Mouse (Mus musculus) spleen, postnatal 36 days (tissue): ENCODE measurements around the gene Ago4.
A peak's percentile ranks its signal among the peaks of the same experiment; 100 is the strongest.
"Not testable (repeated sequence)": the region's sequence is repeated elsewhere in the genome, so short reads cannot be mapped to it uniquely, and the experiment has no call there.

Source experiments
- DNase-seq, 2 experiments: peaks; one replicate each; pipeline ENCODE4 v3.0.0; 2022; ENCODE audit warnings: low spot score in 2 of 2, mixed read lengths in 1 of 2

Ago4 gene

DNA sequence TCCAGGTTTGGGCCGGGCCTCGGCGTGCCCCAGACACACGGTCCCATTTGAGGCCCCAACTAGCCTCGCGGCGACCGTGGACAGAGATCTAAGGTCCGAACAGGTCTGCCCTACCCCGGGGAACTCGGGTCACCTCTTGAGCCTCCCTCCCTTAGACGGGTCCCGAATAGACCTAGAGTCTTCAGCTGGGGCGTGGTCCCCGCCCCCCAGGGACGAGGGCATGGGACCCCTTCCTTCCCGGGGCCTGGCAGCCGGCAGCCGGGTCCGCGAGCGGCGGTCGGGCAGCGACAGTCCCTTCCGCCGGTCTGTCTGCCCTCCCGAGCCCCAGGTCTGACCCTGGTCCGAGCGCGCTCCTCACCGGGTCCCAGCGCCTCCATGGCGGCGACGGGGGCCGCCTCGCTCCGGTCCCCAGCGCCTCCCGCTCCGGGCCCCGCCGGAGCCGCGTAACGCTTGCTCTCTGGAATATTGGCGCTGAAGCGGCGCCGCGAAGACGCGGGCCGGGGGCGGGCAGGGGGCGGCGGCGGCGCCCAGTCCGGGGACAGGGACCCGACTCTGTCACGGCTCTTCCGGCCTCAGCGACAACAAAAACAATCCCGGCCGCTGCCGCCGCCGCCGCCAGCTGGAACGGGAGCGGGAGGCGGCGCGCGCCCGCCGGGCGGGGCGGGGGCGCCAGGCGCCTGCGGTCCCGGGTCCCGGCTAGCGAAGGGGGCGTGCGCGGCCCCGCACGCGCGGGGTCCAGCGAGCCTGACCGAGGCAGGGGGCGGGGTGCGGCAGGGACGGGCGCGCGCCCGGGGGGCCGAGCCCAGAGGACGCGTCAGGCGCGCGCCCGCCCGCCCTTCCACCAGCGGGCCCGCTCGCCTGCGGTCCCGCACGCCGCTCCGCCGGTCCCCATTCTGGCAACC, at the start of gene Ago4:
Ago4 (minus strand) TSS at position 646 of the 902 bp plus-strand sequence.
- peak in 1 of 2 experiments; percentile 14 for DNase-seq

DNA sequence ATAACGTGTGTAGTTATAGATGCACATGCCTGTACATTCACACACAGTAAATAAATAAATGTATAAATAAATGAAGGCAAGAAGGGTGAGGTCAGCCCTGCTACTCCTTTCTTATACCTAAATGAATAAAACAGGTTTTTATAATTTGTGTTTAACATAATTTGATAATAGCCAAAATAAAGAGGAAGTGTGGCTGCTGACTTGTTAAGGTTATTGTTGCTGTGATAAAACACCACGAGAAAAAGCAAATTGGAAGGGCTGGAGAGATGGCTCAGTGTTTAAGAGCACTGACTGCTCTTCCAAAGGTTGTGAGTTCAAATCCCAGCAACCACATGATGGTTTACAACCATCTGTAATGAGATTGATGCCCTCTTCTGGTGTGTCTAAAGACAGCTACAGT, 45.8 kb upstream of the Ago4 start:
- no peak for DNase-seq

DNA sequence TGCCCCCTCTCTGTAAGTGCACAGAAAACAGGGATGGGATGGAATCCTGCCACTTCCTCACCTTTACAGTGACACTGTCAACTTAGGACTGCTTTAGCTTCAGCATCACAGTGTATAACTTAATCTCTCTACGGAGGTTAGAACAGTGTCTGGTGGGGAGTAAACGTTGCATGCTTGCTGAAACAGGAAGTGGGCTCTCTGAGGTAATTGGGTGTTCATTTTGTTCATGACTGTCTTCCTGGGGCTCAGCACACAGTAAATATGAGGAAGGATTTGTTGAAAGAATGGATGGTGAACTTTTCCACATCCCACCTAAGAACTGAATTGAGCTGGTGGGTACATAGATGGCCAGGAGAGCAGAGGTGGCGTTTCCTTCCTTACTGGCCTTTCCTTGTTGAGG, 44.6 kb upstream of the Ago4 start:
- DNase-seq, result no peak

DNA sequence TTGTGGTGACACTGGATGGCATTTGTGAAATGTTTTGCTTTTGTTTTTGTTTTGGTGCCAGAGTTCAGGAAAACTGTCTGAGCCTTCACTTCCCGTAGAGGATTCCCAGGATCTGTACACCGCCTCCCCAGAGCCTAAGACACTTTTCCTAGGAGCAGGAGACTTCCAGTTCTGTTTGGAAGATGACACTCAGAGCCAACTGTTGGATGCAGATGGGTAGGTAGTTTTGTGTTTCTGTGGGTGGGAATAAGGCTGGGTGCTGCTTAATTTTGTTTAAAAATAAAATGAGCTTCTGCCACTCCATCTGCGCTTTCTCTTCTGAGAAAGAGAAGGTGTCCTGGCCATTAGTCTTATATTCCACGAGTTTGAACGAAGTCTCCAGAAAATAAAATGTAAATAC, 43.0 kb upstream of the Ago4 start:
- DNase-seq, result no peak

DNA sequence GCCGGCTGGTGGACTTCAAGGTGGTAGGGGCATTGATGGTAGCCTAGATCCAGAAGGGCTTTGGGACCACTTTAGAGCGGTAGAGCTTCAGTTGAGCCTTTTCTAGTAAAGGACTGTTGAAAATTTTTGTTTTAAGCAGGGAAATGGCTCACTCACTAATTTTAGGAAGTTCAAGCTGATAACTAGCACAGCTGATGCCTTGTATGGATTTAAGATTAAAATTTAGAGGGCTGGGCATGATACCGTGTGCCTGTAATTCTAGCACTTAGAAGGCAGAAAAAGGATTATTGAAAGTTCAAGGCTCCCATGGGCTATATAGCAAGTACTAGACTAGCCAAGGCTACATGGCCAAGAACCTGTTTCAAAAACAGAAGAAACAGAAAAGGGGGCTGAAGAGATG, 36.5 kb upstream of the Ago4 start:
- no peak for DNase-seq

DNA sequence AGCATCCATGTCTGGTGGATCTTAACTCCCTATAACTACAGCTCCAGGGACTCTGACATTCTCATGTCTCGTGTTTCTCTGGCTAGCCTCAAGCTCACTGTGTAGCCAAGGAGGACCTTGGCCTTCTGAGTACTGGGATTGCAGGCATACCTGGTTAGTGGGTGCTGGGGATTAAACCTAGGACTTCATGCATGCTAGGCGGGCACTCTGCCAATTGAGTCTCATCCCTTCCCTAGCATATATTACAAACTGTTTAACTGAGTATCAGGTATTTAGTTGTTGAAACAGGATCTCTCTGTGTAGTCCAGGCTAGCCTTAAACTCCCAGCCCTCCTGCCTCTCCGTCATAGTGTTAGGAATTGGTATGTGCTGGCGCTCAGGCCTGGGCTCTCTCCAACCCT, 34.0 kb upstream of the Ago4 start:
- no peak for DNase-seq

DNA sequence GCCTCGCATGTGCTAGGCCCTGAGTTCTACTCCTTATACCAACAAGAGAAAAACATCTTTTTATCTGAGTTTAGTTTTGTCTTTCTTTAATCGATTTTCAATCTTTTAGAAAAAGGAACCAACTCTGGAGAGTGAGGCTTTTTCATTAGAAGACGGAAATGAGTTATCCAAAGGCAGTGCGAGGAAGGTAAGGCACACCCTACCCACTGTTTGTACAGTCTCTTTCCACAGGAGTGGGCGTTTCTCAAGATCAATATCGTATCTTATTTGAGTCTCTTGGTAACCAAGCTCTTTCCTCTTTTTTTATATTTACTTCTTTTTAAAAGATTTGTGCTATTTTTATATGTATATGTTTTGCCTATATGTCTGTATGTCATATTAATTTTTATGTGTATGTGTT, 30.5 kb upstream of the Ago4 start:
- no peak for DNase-seq

DNA sequence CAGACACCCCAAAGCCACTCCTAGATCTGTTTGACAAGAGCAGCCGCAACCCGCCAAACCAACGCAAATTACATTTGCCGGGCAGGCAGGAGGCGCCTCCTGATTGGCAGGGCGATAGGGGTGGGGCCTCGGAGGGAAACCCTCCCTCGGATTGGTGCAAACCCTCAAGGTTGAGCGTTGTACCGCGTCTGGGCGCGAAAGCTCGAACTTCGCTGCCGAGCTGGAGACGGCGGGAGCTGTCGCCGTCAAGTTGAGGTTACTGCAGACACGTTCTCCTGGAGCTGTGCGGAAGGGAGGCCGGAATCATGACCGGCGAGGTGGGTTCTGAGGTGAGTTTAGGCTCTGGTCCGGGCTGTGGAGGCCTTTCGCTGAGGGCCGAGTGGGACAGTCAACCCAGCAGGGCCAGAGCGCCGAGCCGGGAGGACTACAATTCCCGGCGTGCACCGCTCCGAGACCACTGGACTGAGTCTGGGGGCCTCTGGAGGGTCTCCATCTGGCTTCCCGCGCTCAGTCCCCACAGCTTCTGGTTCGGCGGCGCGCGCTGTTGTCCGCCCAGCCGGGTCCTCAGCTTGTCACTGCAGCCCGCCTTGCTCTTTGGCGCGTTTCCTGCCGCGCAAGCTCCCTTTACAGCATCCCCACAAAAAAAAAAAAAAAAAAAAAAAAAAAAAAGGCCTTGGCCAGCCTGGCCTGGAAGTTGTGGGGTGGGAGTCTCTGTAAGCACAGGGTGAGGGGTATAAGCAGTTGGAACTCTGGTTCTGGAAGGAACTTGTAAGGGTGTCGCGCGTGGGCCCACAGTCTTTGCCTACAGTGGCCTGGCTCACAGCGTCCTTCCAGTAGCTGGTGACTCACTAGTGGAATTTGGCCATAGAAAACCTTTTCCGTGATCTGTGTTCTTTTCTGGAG, 23.8 kb upstream of the Ago4 start, which contains the start of gene Clspn:
Clspn (plus strand) TSS at position 127 of the 903 bp plus-strand sequence.
- DNase-seq, result peak; percentile 88 to 91

DNA sequence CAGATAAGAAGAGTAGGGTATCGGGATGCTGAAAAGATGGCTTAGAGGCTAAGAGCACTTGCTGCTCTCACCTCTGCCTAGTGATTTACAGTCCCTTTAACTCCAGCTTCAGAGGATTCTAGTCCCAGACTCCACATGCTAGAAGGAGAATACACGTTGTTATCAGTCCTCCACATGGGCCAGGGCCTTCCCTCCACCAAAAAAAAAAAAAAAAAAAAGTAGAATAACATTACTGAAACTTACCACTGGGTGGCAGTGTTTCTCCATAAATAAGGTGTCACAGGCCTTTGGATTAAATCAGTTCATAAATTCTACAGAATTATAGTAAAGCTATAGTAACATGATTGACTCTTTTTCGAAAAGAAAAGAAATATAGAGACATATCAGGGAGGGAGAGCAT, 21.2 kb upstream of the Ago4 start:
- peak in 1 of 2 experiments; percentile 36 for DNase-seq

DNA sequence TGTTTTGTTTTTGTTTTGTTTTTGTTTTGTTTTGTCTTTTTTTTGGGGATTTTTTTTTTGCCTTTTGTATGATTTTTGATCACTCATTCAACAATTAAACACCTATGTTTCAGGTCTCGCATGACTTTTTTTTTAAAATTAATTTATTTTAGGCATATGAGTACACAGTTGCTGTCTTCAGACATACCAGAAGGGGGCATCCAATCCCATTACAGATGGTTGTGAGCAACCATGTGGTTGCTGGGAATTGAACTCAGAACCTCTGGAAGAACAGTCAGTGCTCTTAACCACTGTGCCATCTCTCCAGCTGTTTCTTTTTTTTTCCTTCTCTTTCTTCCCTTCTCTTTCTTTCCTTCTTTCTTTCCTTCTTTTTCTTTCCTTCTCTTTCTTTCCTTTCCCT, 20.4 kb upstream of the Ago4 start:
- no peak for DNase-seq

DNA sequence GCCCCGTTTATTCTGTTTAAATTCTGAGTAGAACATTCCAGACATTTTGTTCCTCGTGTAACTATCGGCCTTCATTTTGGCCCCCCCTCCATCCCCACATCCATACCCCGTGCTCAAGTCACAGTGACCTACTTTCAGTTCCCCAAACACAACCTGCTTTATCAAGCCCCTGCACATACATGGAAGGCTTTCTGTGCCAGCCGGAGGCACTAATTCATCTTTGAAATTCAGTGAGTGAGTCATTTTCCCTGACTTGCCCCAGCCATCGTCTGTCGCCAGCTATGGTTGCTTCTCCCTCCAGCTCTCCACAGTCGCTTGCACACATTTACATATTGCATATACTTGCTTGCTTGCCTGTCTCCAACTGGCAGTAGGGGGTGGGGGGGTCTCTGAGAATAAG, 19.8 kb upstream of the Ago4 start:
- DNase-seq, result peak; percentile 33 to 34

DNA sequence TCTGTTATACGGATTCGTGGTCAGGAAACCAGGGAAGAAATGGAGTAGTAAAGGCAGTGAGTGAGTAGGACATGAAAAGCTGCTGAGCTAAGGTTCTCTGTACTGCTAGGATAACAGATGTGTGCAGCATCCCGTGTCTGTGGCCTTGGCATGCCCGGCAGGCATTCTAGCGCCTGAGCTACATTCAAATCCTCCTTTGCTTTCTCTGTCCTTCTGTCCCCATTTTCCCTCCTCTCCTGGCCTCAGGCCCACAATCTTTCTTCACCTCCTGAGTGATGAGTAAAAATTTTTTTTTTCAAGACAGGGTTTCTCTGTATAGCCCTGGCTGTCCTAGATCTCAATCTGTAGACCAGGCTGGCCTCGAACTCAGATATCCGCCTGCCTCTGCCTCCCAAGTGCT, 18.9 kb upstream of the Ago4 start:
- no peak for DNase-seq

DNA sequence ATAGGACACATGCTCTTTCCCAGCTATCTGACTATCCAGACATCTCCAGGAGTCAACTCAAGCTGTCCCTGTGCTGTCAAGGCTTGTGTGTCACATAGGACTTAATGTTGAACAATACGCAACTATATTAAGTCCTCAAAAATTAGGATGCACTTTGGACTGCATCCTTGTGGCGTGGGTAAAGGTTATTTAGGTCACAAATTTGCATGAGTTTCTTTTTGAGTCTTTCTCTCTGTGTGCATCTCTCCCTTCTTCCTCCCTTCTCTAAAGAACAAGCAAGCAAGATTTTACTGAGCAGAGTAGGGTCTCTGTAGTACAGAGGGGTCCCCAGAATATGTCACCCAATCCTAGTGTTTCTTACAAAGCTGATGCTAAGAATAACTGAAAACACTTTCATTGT, 12.9 kb upstream of the Ago4 start:
- DNase-seq, result no peak

DNA sequence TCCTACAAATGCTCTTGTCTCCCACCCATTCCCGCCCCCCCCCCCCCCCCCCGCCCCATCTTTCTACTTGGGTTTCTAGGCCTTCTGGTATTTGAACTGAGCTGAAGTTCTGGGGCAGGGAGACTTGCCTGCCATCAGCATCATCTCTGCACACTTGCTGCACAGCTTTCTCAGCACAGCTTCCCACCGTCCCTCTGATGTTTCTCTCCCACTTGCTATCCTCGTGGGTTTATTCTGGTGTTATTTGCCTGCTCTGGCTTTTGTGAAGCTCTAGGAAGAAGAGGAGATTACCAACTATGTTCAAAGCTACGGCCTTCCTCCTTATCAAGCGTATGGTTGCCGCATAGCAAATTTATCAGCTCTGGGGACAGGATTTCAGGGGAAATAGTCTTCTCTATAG, 12.4 kb upstream of the Ago4 start:
- DNase-seq, result no peak

DNA sequence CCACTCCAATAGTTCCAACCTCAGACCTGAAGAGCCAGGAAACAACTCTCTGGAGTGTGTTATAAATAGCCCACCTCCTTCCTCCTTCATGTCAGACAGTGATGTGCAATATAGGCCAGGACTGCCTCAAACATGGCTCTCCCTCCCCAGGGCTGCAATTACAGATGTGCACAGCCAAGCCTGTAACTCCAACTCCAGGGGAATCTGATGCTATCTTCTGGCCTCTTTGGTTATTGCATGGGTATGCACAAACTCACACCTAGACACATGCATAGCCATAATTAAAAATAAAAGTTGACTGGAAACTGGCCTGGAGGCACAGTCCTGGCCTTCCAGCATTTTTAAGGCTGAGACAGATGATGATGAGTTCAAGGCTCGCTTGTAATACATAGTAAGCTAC, 11.7 kb upstream of the Ago4 start:
- DNase-seq, result no peak

DNA sequence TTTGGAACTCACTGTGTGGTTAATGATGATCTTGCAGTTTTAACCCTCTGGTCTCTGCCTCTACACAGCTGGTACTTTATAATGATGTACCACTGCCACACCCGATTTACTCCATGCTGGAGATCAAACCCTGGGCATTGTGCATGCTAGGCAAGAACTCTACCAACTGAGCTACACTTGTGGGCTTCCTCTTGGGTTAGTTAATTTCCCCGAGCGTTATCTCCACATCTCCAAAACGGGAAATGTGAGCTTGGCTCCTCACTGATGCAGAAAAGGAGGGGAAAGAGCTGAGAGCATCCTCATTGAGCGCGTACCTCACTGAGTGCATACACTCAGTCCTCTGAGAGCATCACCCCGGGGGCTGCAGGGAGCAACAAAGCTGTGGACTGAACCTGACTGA, 9.6 kb upstream of the Ago4 start:
- no peak for DNase-seq

DNA sequence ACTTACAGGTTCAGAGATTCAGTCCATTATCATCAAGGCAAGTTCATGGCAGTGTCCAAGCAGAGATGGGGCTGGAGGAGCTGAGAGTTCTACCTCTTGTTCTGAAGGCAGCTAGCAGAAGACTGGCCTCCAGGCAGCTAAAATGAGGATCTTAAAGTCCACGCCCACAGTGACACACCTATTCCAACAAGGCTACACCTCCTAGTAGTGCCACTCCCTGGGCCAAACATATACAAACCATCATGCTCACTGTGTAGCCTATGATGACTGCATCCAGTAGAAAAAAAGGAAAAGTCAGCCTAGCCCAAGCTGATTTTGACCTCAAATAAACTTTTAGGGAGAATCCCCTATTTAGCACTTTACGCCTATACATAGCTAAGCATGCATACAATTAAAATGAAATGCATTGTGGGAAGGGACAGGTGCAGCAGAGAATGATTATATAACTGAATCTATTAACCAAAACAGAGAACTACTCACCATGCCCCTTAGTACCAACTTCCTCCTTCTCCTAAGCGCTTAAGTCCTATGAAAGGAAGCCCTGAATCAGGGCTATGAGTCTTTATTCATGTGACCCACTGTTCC, 7.3 kb upstream of the Ago4 start:
- peak; percentile 48 to 65 for DNase-seq

DNA sequence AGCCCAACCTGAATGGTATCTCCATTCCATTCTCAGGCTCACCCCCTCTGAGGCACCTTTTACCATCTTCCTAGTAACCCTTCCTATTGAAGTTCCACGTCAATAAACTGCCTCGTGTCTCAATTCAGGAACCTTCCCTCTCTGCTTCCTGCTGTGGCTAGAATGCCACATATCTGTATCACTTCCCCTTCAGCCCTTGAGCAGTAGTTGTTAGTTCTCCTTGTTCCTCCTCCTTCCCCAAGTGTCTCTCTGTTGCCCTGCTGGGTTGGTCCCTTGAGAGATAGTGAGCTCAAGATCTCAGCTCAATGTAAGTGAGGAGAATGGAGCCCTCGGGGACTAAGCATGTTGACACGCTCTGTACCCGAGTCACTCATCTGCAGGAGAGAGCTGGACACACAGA, 3.6 kb upstream of the Ago4 start:
- peak; percentile 72 to 75 for DNase-seq

DNA sequence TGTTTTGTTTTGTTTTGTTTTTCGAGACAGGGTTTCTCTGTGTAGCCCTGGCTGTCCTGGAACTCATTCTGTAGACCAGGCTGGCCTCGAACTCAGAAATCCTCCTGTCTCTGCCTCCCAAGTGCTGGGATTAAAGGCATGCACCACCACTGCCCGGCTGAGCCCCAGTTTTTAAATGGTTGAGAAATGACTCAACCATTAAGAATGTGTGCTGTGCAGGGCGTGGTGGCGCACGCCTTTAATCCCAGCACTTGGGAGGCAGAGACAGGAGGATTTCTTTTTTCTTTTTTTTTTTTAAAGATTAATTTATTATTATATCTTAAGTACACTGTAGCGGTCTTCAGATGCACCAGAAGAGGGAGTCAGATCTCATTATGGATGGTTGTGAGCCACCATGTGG, 2.4 kb upstream of the Ago4 start:
- not testable (repeated sequence) for DNase-seq

DNA sequence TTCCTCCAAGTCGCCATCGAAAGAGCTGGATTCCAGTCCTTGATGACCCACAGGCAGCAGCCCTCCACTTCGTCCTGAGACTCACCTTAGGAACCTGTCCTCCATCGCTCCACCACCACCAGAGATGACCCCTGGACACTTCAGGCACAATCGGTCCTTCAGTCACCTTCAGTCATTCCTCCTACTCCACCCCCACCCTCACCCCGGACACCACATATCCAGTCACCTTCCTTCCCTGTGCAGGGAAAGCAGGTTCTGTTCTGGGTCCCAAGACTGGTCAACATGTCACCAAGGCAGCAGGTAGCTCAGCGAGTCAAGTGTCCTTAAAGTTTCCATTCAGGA, 428 bp upstream of the Ago4 start:
- DNase-seq, result no peak

DNA sequence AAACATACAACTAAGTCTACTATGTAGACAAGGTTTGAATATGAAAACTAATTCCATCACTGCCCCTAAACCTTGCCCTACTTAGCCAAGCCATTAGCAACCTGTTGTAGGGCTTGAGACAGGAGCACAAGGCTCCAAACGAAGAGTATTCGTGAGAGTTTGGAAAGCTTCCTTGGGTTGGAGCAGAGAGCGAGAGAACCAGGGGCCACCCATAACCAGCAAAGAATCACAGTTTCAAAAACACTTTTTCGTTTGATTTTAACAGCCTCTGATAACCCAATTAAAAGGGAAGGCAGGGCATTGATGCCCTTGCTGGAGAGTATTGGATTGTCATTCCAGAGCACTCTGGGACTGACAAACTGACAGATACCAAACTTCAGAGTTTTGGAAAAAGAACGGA, 980 bp downstream of the Ago4 start:
- no peak for DNase-seq

DNA sequence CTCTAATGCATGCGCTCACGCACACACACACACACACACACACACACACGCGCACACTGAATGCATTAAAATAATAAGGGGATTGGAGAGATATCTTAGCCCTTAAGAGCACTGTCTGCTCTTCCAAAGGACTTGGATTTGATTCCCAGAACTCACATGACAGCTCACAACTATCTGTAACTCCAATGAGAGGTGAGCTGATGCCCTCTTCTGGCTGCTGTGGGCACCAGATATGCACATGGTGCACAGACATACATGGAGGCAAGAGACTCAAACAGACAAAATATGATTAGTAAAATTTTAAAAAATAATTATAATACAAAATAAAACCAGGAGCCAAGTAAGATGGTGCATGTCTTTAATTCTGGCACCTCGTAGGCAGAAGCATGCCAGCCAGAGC, 6.4 kb downstream of the Ago4 start:
- DNase-seq, result no peak
